Mouse (Mus musculus): ENCODE results near the gene Tomm7. TPM values are rescaled to one million over a fixed set of nuclear protein-coding genes. Genes with fewer than 3 reads are reported as not detected.
"Not testable (repeated sequence)": the region's sequence is repeated elsewhere in the genome, so short reads cannot be mapped to it uniquely, and the experiment has no call there.

Tomm7 gene
- total RNA-seq, 2 experiments from 2014 or later = 70.0 to 86.3 TPM

- no peak for DNase-seq (ENCODE audit: extremely low spot score in 1 of 2, low spot score in 1 of 2)
Observed at GRCm38 (mm10) chr5:23855484-23855883, 11.5 kb upstream of the Tomm7 start.

DNA sequence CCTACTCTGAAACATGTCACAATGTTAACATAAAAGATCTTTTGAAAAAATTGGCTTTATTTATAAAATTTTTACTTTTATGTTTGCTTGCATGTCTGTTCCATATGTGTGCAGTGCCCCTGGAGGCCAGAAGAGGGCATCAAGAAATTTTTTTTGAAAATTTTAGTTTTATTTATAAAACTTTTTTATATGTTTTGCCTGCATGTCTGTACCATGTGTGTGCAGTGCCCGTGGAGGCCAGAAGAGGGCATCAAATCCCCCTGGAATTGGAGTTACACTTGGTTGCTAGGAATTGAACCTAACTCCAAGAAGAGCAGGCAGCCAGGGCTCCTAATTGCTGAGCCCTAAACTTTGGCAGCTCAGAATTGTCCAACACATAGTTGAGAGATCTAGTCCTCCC, 9.0 kb upstream of the Tomm7 start:
- not testable (repeated sequence) for DNase-seq (ENCODE audit: extremely low spot score in 1 of 2, low spot score in 1 of 2)

DNA sequence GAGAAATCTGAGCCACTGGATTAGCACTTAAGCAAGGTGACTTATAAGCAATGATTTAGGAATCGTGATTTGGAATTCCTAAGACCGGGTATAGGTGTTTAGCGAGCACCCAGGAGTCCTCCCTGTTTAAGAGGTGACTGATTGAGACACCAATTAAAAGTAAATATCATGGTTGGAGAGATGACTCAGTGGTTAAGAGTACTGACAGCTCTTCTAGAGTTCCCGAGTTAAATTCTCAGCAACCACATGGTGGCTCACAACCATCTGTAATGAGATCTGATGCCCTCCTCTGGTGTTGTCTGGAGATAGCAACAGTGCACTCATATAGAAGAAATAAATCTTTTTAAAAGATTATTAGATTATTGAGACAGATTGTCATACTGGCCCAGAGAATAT, 7.2 kb upstream of the Tomm7 start:
- not testable (repeated sequence) for DNase-seq (ENCODE audit: extremely low spot score in 1 of 2, low spot score in 1 of 2)

- peak; percentile 89 to 97 for DNase-seq (ENCODE audit: extremely low spot score in 1 of 2, low spot score in 1 of 2)
Observed at GRCm38 (mm10) chr5:23850345-23851159, 6.6 kb upstream of the Tomm7 start.

DNA sequence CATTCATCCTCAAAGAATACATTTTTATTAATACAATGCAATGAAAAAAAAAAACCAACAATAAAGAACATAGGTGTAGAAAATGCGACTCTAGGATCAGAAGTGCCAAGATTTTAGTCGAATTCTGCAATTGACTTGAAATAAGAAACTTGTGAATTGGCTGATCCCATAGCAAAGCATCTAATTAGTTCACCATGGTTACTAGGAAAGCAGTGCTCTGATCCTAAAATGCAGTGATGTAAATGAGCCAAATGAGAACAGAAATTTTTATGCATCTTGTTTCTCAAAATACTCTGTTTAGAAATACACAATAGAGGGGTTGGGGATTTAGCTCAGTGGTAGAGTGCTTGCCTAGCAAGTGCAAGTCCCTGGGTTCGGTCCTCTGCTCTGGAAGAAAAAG, 1.2 kb upstream of the Tomm7 start:
- DNase-seq (ENCODE audit: extremely low spot score in 1 of 2, low spot score in 1 of 2) = no peak

- DNase-seq (ENCODE audit: extremely low spot score in 1 of 2, low spot score in 1 of 2) = peak in 1 of 2 experiments; percentile 48
Observed at GRCm38 (mm10) chr5:23844531-23844841, 525 bp upstream of the Tomm7 start.

- DNase-seq (ENCODE audit: extremely low spot score in 1 of 2, low spot score in 1 of 2) = no peak
Observed at GRCm38 (mm10) chr5:23838158-23838557, 5.8 kb downstream of the Tomm7 start.

- DNase-seq (ENCODE audit: extremely low spot score in 1 of 2, low spot score in 1 of 2) = not testable (repeated sequence)
Observed at GRCm38 (mm10) chr5:23835691-23836090, 8.3 kb downstream of the Tomm7 start.

- peak; percentile 12 to 19 for DNase-seq (ENCODE audit: extremely low spot score in 1 of 2, low spot score in 1 of 2)
Observed at GRCm38 (mm10) chr5:23830897-23831752, 12.8 kb downstream of the Tomm7 start.

DNA sequence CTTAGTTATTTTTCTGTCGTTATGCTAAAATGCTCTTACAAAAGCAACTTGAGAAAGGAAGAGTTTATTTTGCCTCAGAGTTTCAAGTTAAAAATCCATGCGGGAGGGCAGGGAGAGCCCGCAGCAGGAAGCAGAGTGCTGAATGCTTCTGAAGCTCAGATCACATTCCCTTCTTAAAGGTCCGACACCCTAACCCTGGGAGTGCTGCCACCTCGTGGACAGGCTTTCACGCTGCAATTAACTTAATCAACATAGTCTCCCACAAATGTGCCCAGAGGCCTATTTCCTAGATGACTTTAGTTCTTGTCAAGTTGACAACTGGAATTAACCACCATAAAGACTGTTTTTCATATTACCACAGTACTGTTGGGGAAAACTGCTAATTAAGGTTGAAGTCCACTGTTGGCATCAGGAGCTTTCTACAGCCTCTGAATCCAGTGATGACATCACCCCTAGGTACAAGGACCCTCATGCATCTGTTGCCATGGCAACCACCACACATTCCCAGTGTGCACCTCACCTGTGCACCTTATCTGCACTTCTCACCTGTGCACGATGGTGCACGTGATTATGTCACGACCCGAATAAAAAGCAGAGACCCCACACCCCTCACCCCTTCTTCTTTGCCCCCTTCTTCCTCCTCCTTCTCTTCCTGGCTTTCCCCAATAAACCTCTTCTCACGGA, 17.5 kb downstream of the Tomm7 start:
- peak; percentile 22 to 68 for DNase-seq (ENCODE audit: extremely low spot score in 1 of 2, low spot score in 1 of 2)

- DNase-seq (ENCODE audit: extremely low spot score in 1 of 2, low spot score in 1 of 2) = no peak
Observed at GRCm38 (mm10) chr5:23824171-23824733, 19.7 kb downstream of the Tomm7 start.

DNA sequence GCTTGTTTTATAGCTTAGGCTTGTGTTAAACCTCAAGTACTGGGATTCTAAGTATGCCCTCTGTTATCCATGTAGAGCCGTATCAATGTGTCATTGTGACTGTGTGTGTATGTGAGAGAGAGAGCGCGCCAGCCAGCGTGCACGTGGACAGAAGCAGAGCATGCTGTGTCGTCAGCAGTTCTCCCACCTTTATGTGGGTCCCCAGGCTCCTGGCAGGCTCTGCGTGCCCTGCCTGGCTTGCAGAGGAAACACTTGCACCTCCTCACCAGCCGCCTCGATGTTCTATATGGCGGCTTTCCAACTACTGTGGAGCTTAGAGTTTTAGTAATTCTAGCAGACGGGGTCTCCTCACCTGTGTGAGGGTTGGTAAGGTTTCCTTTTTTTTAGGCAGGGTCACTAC, 21.7 kb downstream of the Tomm7 start:
- no peak for DNase-seq (ENCODE audit: extremely low spot score in 1 of 2, low spot score in 1 of 2)

DNA sequence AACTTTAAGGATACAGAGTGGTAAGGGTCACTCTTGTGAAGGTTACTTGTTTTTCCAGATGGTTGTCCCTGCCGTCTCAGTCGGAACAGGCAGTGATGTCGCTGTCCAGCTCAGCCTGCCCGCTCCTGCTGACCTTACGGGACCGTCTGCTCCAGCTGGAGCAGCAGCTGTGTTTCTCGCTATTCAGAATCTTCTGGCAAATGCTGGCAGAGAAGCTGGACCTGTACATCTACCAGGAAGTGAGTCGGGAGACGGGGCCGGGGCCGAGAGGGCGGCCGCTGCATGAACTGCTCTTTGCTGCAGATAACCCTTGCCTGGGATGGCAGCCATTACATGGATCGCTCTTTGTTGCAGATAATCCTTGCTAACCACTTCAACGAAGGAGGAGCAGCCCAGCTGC, 27.3 kb downstream of the Tomm7 start:
- DNase-seq (ENCODE audit: extremely low spot score in 1 of 2, low spot score in 1 of 2) = no peak

DNA sequence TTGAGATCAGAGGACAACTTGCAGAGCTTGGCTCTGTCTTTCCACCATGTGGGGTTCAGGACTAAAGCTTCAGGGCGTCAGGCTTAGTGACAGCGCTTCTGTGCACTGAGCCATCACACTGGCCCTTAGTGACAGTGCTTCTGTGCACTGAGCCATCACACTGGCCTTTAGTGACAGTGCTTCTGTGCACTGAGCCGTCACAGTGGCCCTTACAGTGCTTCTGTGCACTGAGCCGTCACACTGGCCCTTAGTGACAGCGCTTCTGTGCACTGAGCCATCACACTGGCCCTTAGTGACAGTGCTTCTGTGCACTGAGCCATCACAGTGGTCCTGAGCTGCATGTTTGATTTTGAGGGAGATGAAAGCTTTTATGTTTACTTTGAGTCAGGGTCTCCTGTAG, 29.1 kb downstream of the Tomm7 start:
- no peak for DNase-seq (ENCODE audit: extremely low spot score in 1 of 2, low spot score in 1 of 2)

GRCm38 (mm10) chr5:23792726-23793125, 51.2 kb downstream of the Tomm7 start:
- no peak for DNase-seq (ENCODE audit: extremely low spot score in 1 of 2, low spot score in 1 of 2)

- DNase-seq (ENCODE audit: extremely low spot score in 1 of 2, low spot score in 1 of 2) = no peak
Observed at GRCm38 (mm10) chr5:23789078-23789612, 54.8 kb downstream of the Tomm7 start.

Data from layer of hippocampus, postnatal 25 days (tissue).